In the genomic region with DNA sequence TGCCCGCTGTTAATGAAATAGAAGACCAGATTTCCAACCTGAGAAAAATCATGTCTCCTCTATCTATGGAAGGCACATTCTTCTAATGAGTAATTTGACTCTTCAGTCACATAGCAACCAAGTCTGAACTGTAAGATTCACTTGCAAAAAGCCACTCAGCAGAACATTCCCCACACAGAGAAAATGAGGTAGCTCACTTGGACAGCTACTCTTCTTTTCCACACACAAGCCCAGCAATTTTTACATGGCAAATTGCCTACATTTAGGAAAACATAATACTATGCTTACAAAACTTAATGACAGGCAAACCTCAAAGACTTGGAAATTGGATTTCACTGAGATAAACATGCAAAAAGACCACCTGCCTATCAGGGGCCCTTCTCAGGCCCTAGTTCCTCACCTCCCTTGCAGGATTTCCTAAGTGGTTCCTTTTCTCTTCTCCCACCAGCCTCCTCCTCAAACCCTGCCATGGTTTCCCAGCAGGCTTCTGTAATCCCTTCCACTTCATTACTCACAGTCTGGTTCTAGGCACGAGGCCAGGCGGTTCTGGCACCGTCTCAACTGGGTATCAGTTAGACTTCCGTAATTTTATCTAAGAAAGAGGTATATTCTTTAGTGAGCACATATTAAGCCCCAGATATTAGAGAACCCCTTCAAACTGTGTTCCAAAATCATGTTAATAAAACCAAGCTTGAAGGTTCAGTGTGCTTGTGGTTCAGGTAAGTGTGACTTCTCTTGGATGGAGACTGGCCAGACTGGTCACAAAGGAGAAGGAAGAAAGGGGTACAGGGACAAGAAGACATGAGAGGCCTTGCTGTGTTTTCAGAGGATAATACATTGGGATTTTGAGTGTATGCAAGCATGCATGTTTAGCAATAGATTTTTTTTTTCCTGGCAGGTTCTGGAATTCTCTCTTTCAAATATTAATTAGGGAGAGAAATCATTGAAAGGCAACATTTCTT, we compare ENCODE assay signal across 7 mouse cellular contexts.
DNase-seq lines count a peak whose midpoint lies in the region; ATAC-seq and TF ChIP-seq lines count a peak whose summit lies in the region.

No protein-coding gene starts in this region.

- 0 out of 2 replicates have a peak, but pooled peaks have one; percentile 27 for ATAC-seq in neural tube, embryonic 13.5 days (ENCODE audit: low read depth)
- peak; percentile 69 for ATAC-seq in forebrain, postnatal 0 days
- ATAC-seq in lung, embryonic 14.5 days (ENCODE audit: insufficient read depth): peak; percentile 70

- no peaks in the 10 kb centered on the region for H3K27me3 ChIP-seq in neural tube, embryonic 13.5 days
- no peaks in the 10 kb centered on the region for H3K27me3 ChIP-seq in forebrain, postnatal 0 days (ENCODE audit: insufficient read depth, low read length)
- no peaks in the 10 kb centered on the region for H3K27me3 ChIP-seq in lung, embryonic 14.5 days (ENCODE audit: insufficient read depth, low read length)

- no peak overlapping the region for H3K4me2 ChIP-seq in neural tube, embryonic 13.5 days
- H3K4me2 ChIP-seq in forebrain, postnatal 0 days (ENCODE audit: low read depth): no peak overlapping the region
- no peak overlapping the region for H3K4me2 ChIP-seq in lung, embryonic 14.5 days

- DNase-seq in neural tube, embryonic 10.5 days (ENCODE audit: extremely low spot score, low spot score): no peak
- DNase-seq in cerebellum, adult 11-12 months: peak; percentile 91
- peak; percentile 68 for DNase-seq in forebrain, postnatal 0 days
- DNase-seq in lung, embryonic 14.5 days: peak; percentile 89
- DNase-seq in telencephalon, adult 2 months (ENCODE audit: low read depth, low spot score): peak; percentile 50
- no peak for DNase-seq in embryo, embryonic 11 days

- H3K9ac ChIP-seq in neural tube, embryonic 13.5 days: no peak overlapping the region
- no peak overlapping the region for H3K9ac ChIP-seq in forebrain, postnatal 0 days
- no peak overlapping the region for H3K9ac ChIP-seq in lung, embryonic 14.5 days

- H3K27ac ChIP-seq in neural tube, embryonic 13.5 days (replicated peaks): no peak overlapping the region
- H3K27ac ChIP-seq in forebrain, postnatal 0 days (ENCODE audit: low read depth, low read length): no peak overlapping the region
- peak overlapping the region; percentile 65 for H3K27ac ChIP-seq in lung, embryonic 14.5 days (ENCODE audit: low read depth)

- 69% methylated on average over 5 of the region's 5 CpGs for WGBS in neural tube, embryonic 13.5 days
- 20% methylated on average over 5 of the region's 5 CpGs for WGBS in forebrain, postnatal 0 days
- WGBS in lung, embryonic 14.5 days: 33% methylated on average over 5 of the region's 5 CpGs

- no peaks in the 10 kb centered on the region for H3K4me1 ChIP-seq in neural tube, embryonic 13.5 days (replicated peaks)
- H3K4me1 ChIP-seq in forebrain, postnatal 0 days (ENCODE audit: insufficient read depth): peaks cover 4% of the 10 kb centered on the region; the same call in 1 of the 2 replicates
- 0 out of 2 replicates have a peak, but pooled peaks cover 3% of the 10 kb centered on the region for H3K4me1 ChIP-seq in lung, embryonic 14.5 days (ENCODE audit: insufficient read depth)

- H3K9me3 ChIP-seq in neural tube, embryonic 13.5 days: no peaks in the 10 kb centered on the region
- H3K9me3 ChIP-seq in forebrain, postnatal 0 days (ENCODE audit: low read length): no peaks in the 10 kb centered on the region
- H3K9me3 ChIP-seq in lung, embryonic 14.5 days (ENCODE audit: low read depth, low read length): no peaks in the 10 kb centered on the region

- H3K36me3 ChIP-seq in neural tube, embryonic 13.5 days: no peaks in the 10 kb centered on the region
- no peaks in the 10 kb centered on the region for H3K36me3 ChIP-seq in forebrain, postnatal 0 days (ENCODE audit: insufficient read depth)
- H3K36me3 ChIP-seq in lung, embryonic 14.5 days (ENCODE audit: insufficient read depth): no peaks in the 10 kb centered on the region

- no peak for TF ChIP-seq CTCF in forebrain, postnatal 0 days (IDR thresholded peaks at IDR 0.05; ENCODE audit: low read depth)
- TF ChIP-seq CTCF in lung, embryonic 14.5 days (IDR thresholded peaks at IDR 0.05; ENCODE audit: low read depth): no peak

- H3K4me3 ChIP-seq in neural tube, embryonic 13.5 days: no peak overlapping the region
- H3K4me3 ChIP-seq in forebrain, postnatal 0 days (ENCODE audit: low read depth, low read length): no peak overlapping the region
- H3K4me3 ChIP-seq in lung, embryonic 14.5 days (ENCODE audit: low read depth, low read length): no peak overlapping the region

Comparison
In these comparisons a context has a peak if more than half of its experiments do, and no peak if none do; other contexts are left out.
1. DNase-seq: peak in cerebellum, adult 11-12 months (single experiment), forebrain, postnatal 0 days (single experiment), lung, embryonic 14.5 days (single experiment) and telencephalon, adult 2 months (single experiment); none in neural tube, embryonic 10.5 days (single experiment) and embryo, embryonic 11 days (single experiment).
2. Peak in every context shown above with its lines, with median percentiles within 50 percentile points of each other: ATAC-seq.